Mouse (Mus musculus) CH12.LX (cell line): ENCODE measurements around the gene Slc23a4.

Source experiments
- CHD2 ChIP-seq: IDR thresholded peaks from 2 replicates; pipeline ENCODE4 v1.6.1; 2011; ENCODE audit warnings: low read length, improper control_type of control experiment
- CTCF ChIP-seq, 2 experiments: IDR thresholded peaks in 1 of 2; conservative IDR thresholded peaks in 1 of 2; 2 replicates each; pipeline ENCODE4 v1.5.1; 2011 to 2012; ENCODE audit warnings: low read depth in 2 of 2, low read length in 2 of 2, improper control_type of control experiment in 1 of 2, inconsistent platforms in 1 of 2, mild to moderate bottlenecking in 1 of 2, moderate library complexity in 1 of 2
- EP300 ChIP-seq: IDR thresholded peaks from 2 replicates; pipeline ENCODE4 v1.6.1; 2011; ENCODE audit warnings: low read length, improper control_type of control experiment
- KAT2A ChIP-seq: IDR thresholded peaks from 2 replicates; pipeline ENCODE4 v1.6.1; 2012; ENCODE audit warnings: low read length, improper control_type of control experiment, inconsistent platforms; ENCODE audit not compliant: insufficient replicate concordance
- MAX ChIP-seq: IDR thresholded peaks from 2 replicates; pipeline ENCODE4 v1.6.1; 2011; ENCODE audit warnings: low read length, improper control_type of control experiment
- MAZ ChIP-seq: IDR thresholded peaks from 2 replicates; pipeline ENCODE4 v1.6.1; 2012; ENCODE audit warnings: low read depth, mild to moderate bottlenecking, inconsistent platforms, low read length, improper control_type of control experiment, moderate library complexity
- MYC ChIP-seq: IDR thresholded peaks from 2 replicates; pipeline ENCODE4 v1.6.1; 2011; ENCODE audit warnings: low read depth, mild to moderate bottlenecking, improper control_type of control experiment, low read length
- PAX5 ChIP-seq: IDR thresholded peaks from 2 replicates; pipeline ENCODE4 v1.6.1; 2012; ENCODE audit warnings: low read length, inconsistent platforms, mixed read lengths
- POLR2A ChIP-seq: IDR thresholded peaks from 2 replicates; pipeline ENCODE4 v1.6.1; 2011; ENCODE audit warnings: low read depth, mild to moderate bottlenecking, improper control_type of control experiment, low read length
- POLR2AphosphoS2 ChIP-seq: IDR thresholded peaks from 2 replicates; pipeline ENCODE4 v1.6.1; 2011; ENCODE audit warnings: low read depth, low read length, improper control_type of control experiment
- SIN3A ChIP-seq: IDR thresholded peaks from 2 replicates; pipeline ENCODE4 v1.6.1; 2012; ENCODE audit warnings: low read length, improper control_type of control experiment, inconsistent platforms
- ZC3H11A ChIP-seq: IDR thresholded peaks from 2 replicates; pipeline ENCODE4 v1.6.1; 2012; ENCODE audit warnings: low read depth, mild to moderate bottlenecking, inconsistent platforms, low read length, improper control_type of control experiment

- TF ChIP-seq CTCF (conservative IDR thresholded peaks at IDR 0.05 in 1 of 2, IDR thresholded peaks at IDR 0.05 in 1 of 2; ENCODE audit: low read depth in 2 of 2, low read length in 2 of 2) (no peak), MYC (no peak), MAZ (no peak), EP300 (no peak), PAX5 (no peak), ZC3H11A (no peak), POLR2A (no peak), SIN3A (no peak), MAX (no peak), POLR2AphosphoS2 (no peak), KAT2A (no peak), CHD2 (no peak)
Observed at GRCm38 (mm10) chr6:34948461-34948860, 39.7 kb downstream of the Slc23a4 start.
